Mouse (Mus musculus) embryo, embryonic 10 days (tissue): ENCODE data around the gene Flt3.

Source experiments
- DNase-seq: peaks from one replicate; pipeline ENCODE4 v3.0.0-alpha.2; 2015; ENCODE audit warnings: low spot score

Gene Flt3

DNA sequence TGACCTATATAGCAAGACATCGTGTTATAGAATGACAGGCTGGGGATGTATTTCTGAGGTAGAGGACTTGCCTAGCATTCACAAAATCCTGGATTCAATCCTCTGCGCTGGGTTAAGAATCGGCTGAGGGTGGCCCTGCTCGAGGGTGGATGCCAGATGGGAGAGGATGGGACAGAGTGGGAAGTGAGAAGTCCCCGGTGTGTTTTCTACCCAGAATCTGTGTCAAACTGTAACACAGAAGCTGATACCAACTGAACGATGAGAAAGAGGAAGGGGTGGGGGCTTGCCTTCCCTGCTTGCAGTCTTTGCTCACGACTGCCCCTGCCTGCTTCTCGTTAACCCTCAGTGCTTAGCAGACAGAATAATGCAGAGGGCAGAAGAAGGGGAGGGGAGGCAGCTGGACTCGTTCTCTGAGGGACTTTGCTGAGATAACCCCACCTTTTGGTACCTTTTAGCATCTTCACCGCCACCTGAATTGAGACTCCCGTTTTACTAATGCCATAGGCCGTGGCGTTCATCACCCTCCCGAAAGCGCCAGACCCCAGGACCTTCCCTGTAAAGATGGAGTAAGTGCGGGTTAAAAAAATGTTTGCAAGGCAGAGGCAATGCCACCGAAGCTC lies 46.0 kb downstream of the Flt3 start:
- no peak for DNase-seq

- no peak for DNase-seq
These were observed 48.4 kb downstream of the Flt3 start for GRCm38 (mm10) chr5:147351931-147352330.

DNA sequence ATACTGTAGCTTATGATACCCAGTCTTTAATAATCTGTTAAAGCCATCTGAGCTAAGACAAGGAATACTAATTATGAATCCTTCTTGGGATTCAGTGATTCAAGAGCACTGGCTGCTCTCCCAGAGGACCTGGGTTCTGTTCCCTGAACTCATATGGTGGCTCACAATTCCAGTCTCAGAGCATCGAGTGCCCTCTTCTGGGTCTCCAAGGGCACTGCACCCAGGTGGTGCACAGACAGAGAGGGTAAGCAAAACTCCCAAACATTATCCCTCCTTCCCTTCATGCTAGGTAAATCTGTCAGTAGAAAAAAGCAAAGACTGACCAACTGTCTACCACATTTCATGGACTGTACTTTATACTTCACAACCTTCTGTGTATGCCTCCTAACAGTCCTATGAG lies 54.3 kb downstream of the Flt3 start:
- no peak for DNase-seq

DNA sequence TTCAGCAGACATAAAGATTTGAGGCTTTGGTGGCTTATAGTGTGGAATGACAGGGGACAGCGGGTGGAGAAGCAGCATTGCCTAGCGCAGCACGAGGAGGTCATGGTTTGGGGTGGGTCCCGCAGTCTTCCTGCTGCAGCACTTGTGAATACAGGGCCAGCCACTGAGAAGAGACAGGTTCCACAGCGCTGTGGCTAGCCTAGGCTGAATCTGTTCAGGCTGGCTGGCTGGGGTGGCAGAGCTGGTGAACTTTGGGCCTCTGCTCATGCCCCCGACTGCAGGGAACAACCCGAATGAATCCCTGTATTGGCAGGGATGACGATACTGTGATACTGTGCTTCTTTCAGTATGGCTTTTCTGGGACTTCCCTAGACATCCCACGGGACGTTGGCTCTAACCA lies 56.4 kb downstream of the Flt3 start:
- DNase-seq: no peak

DNA sequence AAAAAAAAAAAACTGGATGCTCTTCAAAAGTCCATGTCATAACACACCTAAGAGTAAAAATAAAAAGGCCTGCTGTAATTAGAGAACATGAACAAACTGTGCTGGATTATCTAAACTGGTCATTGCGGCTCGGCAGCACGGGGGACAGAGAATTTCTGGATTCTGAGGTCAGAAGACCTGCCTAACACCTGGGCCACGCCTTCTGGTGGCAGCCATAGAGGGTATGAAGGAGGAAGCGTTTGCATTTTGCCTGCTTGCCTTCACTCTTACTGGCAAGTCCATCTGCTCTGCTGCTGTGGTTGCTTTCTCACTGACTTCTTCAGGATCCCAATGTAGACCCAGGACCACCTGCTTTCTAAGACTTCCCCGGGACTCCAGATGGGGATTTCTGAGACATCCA lies 57.4 kb downstream of the Flt3 start:
- DNase-seq: no peak

DNA sequence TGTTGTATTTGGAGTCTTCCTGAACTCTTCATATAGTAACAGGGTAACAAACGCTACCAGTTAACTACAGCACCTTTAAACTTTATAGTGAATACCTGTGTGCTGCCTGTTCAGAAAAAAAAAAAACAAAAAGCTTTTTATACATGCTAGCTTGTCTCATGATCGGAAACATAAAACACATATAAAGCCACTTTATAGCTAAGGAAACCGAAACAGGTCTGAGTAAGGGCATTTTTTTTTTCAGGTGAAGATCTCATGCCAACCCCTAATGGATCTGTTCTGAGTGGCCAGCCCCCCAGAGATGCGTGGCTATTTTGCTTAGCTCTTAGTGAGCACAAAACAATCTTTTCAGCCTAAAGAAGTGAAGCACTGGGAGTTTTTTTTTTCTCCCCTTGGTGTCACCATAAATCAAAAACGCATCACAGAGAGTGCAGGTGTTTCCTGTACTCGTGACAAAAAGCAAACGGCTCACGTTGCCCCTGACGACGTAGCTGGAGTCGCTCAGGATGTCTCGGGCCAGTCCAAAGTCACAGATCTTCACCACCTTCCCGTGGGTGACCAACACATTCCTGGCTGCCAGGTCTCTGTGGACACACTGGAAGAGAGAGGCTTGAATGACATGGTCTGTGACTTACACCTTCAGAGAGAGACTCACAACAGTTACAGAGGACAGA lies 59.4 kb downstream of the Flt3 start:
- DNase-seq: no peak

DNA sequence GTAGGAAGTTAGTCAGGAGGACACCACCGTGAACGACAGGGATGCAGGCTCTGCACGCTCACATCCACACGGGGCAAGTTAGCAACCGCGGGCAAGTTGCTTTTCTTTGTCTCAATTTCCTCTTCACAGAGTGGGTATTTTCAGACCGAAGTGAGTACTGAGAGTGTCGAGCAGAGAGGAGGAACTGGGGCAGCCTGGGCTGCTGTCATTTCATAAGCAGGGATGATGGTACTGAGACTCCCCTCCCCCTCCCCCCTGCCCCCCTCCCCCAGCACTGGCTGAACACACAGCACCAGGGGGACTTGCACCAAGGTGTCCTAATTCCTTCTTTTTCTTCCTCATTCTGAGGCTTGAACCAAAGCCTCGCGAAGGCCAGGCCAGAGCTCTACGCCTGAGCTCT lies 60.7 kb downstream of the Flt3 start:
- DNase-seq: no peak

DNA sequence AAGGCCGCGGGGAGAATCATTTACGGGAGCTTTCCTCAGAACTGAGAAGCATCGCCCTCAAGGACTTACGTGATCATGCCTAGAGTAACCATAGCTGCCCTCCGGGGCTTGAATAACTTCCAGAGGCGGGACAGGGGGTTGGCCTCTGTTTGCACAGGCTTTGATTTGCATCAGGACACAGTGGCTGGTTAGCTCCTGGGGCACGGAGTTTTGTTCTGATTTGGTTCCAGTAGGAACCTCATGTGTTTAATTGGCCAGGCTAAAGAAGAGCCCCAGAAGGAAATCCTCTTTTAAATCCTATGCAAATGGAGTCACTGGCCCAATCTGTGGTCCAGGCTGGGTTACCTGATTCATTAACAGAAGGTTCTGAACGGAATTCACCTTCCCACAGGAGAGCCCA lies 61.3 kb downstream of the Flt3 start:
- no peak for DNase-seq

DNA sequence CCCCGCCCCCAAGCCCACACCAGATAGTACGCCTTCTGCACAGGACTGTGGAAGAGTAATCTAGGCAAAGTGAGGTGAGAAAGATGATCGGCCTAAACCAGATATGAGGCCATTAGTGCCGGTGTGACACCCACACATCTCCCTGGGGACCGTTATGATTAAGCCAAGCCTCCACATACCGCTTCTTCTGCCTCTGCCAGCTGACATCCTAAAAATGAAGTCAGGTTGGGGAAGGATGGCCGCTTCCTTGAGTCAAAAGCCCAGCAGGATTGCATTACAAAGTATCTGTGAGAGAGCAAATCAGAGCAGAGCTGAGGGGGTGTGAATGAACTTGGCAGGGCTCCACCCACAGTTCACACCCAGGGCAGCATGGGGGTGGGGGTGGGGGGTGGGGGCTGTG lies 67.6 kb downstream of the Flt3 start:
- no peak for DNase-seq

DNA sequence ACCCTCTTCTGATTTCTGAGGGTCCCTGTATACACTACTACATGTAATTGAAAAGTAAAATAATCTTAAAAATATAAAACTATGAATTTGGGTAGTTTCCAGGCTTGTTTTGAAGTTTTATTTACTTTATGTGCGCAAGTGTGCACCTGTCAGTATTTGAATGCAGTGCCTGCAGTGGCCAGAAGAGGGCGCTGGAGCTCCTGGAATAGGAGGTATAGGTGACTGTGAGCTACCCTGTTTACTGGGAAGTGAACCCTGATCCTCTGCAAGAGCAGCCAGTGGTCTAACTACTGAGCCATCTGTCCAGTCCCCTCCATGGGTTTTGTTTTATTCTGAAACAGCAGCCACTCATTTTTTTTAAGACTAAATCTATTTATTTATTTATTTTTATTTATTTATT lies 68.7 kb downstream of the Flt3 start:
- peak; percentile 60 for DNase-seq

DNA sequence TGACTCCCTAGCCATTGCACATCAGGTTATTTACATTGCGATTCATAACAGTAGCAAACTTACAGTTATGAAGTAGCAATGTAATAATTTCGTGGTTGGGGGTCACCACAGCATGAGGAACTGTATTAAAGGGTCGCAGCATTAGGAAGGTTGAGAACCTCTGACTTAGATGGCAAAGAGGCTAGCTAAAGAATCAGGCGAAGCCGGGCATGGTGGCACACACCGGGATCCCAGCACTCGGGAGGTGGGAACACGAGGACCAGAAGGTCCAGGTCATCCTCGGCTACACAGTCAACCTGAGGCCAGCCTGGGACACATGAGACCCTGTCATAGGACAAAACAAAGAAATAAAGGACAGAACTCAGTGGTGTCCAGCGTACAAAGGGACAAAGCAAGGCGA lies 70.3 kb downstream of the Flt3 start:
- no peak for DNase-seq

- no peak for DNase-seq
These were observed 72.7 kb downstream of the Flt3 start for GRCm38 (mm10) chr5:147327636-147328035.

DNA sequence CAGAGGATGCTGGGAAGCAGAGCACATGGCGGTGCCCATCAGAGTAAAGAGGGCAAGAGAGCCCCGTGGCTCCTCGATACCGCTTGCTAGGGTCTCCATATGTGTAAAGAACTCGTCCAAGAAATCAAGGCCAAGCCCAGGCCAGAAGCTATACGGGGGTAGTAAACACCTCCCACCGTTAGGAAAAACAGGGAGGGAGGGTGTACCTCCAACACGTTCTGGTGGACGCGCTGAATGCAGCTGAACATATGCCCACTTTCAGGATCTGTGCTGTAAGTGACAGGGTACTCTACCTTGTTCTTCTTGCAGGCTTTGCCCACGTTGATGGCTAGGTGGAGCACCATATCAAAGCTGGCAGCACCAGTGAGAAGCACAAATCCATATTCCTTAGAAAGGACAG lies 74.4 kb downstream of the Flt3 start:
- no peak for DNase-seq

DNA sequence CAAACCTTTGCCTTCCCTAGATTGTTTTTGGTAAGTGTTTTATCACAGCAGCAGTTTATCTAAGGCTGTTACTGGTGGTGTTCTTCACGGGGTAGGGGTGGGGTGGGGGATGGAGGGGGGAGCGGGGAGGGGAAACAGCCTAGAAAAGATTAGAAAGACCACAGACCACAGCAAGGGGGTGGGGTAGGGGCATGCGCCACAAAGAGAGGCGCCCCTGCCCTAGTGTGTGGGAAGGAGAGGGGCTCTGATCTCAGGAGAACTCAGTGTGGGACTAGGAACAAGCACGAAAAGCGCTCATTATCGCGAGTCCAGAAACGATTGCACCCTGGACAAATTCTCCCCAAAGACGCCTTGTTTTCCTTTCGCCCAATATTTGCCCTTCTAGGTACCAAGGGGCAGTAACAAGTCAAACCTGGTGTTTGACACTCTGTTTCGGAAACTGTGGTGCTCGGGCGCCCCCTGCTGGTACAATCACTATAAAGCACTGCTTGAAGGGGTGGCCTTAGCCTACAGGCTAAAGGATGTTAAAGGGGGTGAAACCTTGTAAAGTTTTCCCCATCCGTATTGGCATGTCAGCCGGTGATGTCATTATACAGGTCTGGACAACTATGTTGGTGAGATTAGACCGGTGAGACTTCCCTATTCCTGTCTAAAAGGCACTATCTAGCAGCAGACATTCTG lies 76.9 kb downstream of the Flt3 start:
- DNase-seq: peak; percentile 77

DNA sequence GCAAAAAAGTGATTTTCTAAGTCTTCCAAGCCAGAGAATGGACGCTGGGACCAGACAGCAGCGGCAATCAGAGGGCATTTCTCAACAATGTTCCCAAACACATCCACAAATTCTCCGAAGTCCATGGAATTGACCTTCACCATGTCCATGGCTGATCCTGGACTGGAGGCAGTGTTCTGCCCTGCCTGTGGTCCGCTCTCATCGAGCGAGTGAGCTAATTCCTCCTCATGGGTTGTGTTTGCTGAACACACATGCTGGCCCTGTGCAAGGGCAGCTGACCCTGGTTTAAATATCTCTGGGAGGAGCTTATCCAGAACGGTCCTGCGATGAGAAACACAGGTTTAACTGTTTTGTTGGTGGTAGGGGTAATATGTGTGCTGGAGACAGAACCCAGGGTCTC lies 78.1 kb downstream of the Flt3 start, which contains the start of gene Urad:
Gene Urad (minus strand): TSS at position 258 of the 400 bp plus-strand sequence.
- no peak for DNase-seq

DNA sequence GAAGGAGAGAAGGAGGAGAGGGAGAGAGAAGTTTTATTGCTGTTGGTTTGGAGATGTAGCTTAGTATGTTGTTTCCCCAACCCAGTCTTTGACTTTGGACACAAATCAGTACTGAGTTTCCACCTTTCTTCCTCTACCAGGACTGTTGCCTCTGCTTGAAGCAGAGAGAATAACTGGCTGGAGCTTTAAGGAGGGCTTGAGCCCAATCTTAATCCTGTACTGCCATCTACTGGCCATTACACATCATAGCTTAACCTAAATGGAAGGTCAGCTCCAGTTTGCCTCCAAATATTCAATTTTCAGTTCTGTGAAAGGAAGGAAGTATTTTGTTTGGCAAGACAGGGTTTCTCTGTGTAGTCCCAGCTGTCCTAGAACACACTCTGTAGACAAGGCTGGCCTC lies 80.6 kb downstream of the Flt3 start:
- DNase-seq: peak; percentile 90

- DNase-seq: no peak
These were observed 82.3 kb downstream of the Flt3 start for GRCm38 (mm10) chr5:147317991-147318390.

- no peak for DNase-seq
These were observed 83.0 kb downstream of the Flt3 start for GRCm38 (mm10) chr5:147317321-147317720.

DNA sequence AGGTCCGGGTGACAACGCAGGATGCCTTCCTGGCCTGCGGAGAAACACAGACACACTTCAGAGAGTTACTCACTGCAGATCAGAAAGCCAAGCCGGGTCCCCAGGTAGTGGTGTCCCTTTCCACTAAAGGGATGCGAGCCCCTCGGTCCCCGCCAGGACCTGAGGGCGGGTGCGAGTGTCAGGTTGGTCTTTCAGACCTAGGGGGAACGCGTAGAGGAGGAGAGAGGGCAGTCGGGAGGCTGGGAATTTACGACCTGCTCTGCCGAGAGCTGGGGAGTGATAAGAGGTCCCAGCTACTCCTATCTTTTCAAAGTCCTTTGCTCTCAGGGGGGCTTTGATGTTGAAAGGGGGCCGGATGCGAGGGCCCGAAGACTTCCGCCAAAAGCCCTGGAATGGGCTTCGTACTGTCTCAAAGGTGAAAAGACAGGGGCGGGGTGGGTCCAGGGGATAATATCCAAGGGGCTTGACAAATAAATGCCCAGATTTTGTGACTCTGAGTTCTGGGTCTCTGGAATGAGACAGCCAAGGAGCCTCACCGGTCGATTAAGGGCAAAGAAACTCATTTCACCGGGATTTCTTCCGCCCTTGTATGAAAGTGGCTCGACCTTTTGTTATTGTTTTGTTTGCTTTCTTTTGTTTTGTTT lies 84.7 kb downstream of the Flt3 start:
- DNase-seq: no peak

- peak; percentile 54 for DNase-seq
These were observed 85.5 kb downstream of the Flt3 start for GRCm38 (mm10) chr5:147314646-147315431.

DNA sequence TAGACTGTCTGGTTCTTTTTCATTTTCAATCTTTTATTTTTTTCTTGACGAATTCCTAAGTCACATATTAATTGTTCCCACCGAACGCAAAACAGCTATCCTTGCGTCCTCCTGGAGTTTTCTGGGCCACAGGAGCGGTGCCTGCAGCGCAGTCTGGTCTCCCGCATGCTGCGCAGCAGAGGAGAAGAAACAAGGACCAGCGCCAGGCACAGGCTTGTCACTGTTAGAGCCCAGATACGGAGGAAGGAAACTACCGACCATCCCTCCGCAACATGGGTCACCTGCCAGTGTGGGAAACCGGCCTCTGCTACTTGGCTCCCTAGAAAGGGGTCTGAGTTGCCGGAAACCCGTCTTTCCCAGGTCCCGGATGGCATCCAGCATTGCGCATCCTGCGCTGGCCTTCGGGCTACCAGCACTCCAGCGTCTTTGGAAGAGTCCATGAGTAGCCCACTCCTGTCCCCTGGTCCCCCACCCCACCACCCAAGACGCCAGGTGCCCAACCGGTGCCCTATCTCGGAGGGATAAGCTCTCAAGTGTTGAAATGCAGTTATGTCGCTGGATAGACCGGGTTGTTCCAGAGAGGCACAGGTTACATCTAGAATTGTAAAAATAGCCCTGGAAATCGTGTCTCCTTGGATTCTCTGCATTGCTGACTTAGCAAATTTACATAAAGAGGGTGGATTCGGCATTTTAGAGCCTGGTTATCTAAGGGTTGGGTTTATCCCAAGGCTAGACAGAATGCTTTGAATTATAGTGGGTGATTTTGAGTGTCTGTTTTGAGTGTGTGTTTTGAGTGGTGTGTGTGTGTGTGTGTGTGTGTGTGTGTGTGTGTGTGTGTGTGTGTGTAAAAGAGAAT lies 87.2 kb downstream of the Flt3 start:
- no peak for DNase-seq
